Mouse (Mus musculus) heart, embryonic 16.5 days (tissue): ENCODE measurements around the gene Vmn2r89. TPM values are rescaled to one million over a fixed set of nuclear protein-coding genes. Genes with fewer than 3 reads are reported as not detected.

ENCODE experiments used
- ATAC-seq: fragments of 200-750 bp; cut with Nextera tagmentation; replicated peaks from 2 replicates; pipeline ENCODE4 v1.8.0; 2017; ENCODE audit warnings: moderate number of reproducible peaks; ENCODE audit not compliant: insufficient read depth, low FRiP score; ENCODE audit errors: extremely low read depth
- H3K27ac ChIP-seq: fragments of 300-500 bp; sonication (generic); 2 replicates; pipeline ENCODE4 v1.5.1; 2014; ENCODE audit warnings: mild to moderate bottlenecking, low read length, control low read depth, moderate library complexity
- H3K27me3 ChIP-seq: fragments of 300-500 bp; sonication (generic); 2 replicates; pipeline ENCODE4 v1.6.1; 2014; ENCODE audit warnings: low read length, mixed read lengths; ENCODE audit not compliant: control insufficient read depth, insufficient read depth
- H3K36me3 ChIP-seq: fragments of 300-500 bp; sonication (generic); 2 replicates; pipeline ENCODE4 v1.6.1; 2014; ENCODE audit not compliant: control insufficient read depth, insufficient read depth
- H3K4me1 ChIP-seq: fragments of 300-500 bp; sonication (generic); 2 replicates; pipeline ENCODE4 v1.6.1; 2014; ENCODE audit warnings: low read length, mixed read lengths; ENCODE audit not compliant: control insufficient read depth, insufficient read depth
- H3K4me2 ChIP-seq: fragments of 300-500 bp; sonication (generic); 2 replicates; pipeline ENCODE4 v1.6.1; 2014; ENCODE audit warnings: low read depth, mild to moderate bottlenecking, control low read depth, low read length
- H3K4me3 ChIP-seq: fragments of 300-500 bp; sonication (generic); 2 replicates; pipeline ENCODE4 v1.5.1; 2014; ENCODE audit warnings: mild to moderate bottlenecking, control low read depth, low read length
- H3K9ac ChIP-seq: fragments of 300-500 bp; sonication (generic); 2 replicates; pipeline ENCODE4 v1.6.1; 2014; ENCODE audit warnings: low read length, control low read depth
- H3K9me3 ChIP-seq: fragments of 300-500 bp; sonication (generic); replicated peaks from 2 replicates; pipeline ENCODE4 v1.6.1; 2016; ENCODE audit warnings: low read length; ENCODE audit not compliant: control insufficient read depth
- WGBS: fragments of 180-500 bp; shearing (Covaris S2); extraction: QIAGEN DNeasy Blood & Tissue Kit; methylation state at CpG from one replicate; pipeline ENCODE4 v1.1.7; 2014; 5-methylcytosine and 5-hydroxymethylcytosine counted together
- polyA plus RNA-seq: library from polyadenylated mRNA; unstranded; fragments of >200 nt; fragmentation: Nextera tagmentation; extraction: Ambion mirVana; gene quantifications from 2 replicates; pipeline ENCODE4 v1.2.1, GENCODE M21; 2015

The Vmn2r89 gene
- polyA plus RNA-seq, 1 experiment from 2014 or later, result not detected

- H3K4me3 ChIP-seq, result no peak overlapping the region
- H3K9me3 ChIP-seq, result no peaks in the 10 kb centered on the region
- H3K4me2 ChIP-seq, result no peak overlapping the region
- H3K9ac ChIP-seq, result no peak overlapping the region
- H3K36me3 ChIP-seq, result no peaks in the 10 kb centered on the region
- H3K27ac ChIP-seq, result no peak overlapping the region
- WGBS, result 94% methylated on average over 8 of the region's 8 CpGs
- H3K27me3 ChIP-seq, result no peaks in the 10 kb centered on the region
- ATAC-seq, result no peak
- no peaks in the 10 kb centered on the region for H3K4me1 ChIP-seq
Observed at GRCm38 (mm10) chr14:51507416-51507815, 55.8 kb downstream of the Vmn2r89 start.

Other genes starting within 250 kb of the Vmn2r89 start
- gene Ear14, start 248.5 kb upstream of the Vmn2r89 start, polyA plus RNA-seq, result not detected in 2 replicates
- gene Rnase2a, start 195.7 kb upstream of the Vmn2r89 start, polyA plus RNA-seq, result not detected in 2 replicates
- not detected in 2 replicates for gene Gm7247, start 90.1 kb upstream of the Vmn2r89 start, polyA plus RNA-seq
- not detected in 2 replicates for gene Vmn2r88, start 41.0 kb upstream of the Vmn2r89 start, polyA plus RNA-seq
- gene Gm5622, start 100.9 kb downstream of the Vmn2r89 start, polyA plus RNA-seq, result not detected in 2 replicates
- not detected in 2 replicates for gene Gm17175, start 122.2 kb downstream of the Vmn2r89 start, polyA plus RNA-seq
- not detected in 2 replicates for gene Gm17174, start 140.3 kb downstream of the Vmn2r89 start, polyA plus RNA-seq
- not detected in 2 replicates for gene Gm17078, start 159.5 kb downstream of the Vmn2r89 start, polyA plus RNA-seq
- gene Gm4181, start 183.8 kb downstream of the Vmn2r89 start, polyA plus RNA-seq, result not detected in 2 replicates
- gene Gm17079, start 243.6 kb downstream of the Vmn2r89 start, polyA plus RNA-seq, result not detected in 2 replicates